Mouse (Mus musculus) forebrain, postnatal 0 days (tissue): Measurements from ENCODE around the gene Foxf1. TPM values are rescaled to one million over a fixed set of nuclear protein-coding genes. Genes with fewer than 3 reads are reported as not detected.

Source experiments
- ATAC-seq: fragments of 200-750 bp; cut with Nextera tagmentation; 2 replicates; pipeline ENCODE4 v1.8.0; 2017; ENCODE audit warnings: mild to moderate bottlenecking, moderate library complexity
- DNase-seq: peaks from one replicate; pipeline ENCODE4 v3.0.0-alpha.2; 2015
- H3K27ac ChIP-seq: fragments of 300-500 bp; sonication (generic); 2 replicates; pipeline ENCODE4 v1.5.1; 2014; ENCODE audit warnings: low read depth, mild to moderate bottlenecking, antibody characterized with exemption, low read length, moderate library complexity, mixed read lengths
- H3K27me3 ChIP-seq: fragments of 300-500 bp; sonication (generic); 2 replicates; pipeline ENCODE4 v1.6.1; 2014; ENCODE audit warnings: mild to moderate bottlenecking, low read length, mixed read lengths; ENCODE audit not compliant: insufficient read depth
- H3K36me3 ChIP-seq: fragments of 300-500 bp; sonication (generic); 2 replicates; pipeline ENCODE4 v1.6.1; 2014; ENCODE audit warnings: mild to moderate bottlenecking, moderate library complexity; ENCODE audit not compliant: insufficient read depth
- H3K4me1 ChIP-seq: fragments of 300-500 bp; sonication (generic); 2 replicates; pipeline ENCODE4 v1.6.1; 2014; ENCODE audit warnings: antibody characterized with exemption; ENCODE audit not compliant: insufficient read depth
- H3K4me2 ChIP-seq: fragments of 300-500 bp; sonication (generic); 2 replicates; pipeline ENCODE4 v1.6.1; 2014; ENCODE audit warnings: low read depth, mild to moderate bottlenecking, moderate library complexity
- H3K4me3 ChIP-seq: fragments of 300-500 bp; sonication (generic); 2 replicates; pipeline ENCODE4 v1.5.1; 2014; ENCODE audit warnings: low read depth, low read length, mixed read lengths
- H3K9ac ChIP-seq: fragments of 300-500 bp; sonication (generic); 2 replicates; pipeline ENCODE4 v1.6.1; 2014; ENCODE audit warnings: mild to moderate bottlenecking
- H3K9me3 ChIP-seq: fragments of 300-500 bp; sonication (generic); 2 replicates; pipeline ENCODE4 v1.6.1; 2016; ENCODE audit warnings: low read length
- CTCF ChIP-seq: sonication (generic); IDR thresholded peaks from 2 replicates; pipeline ENCODE4 v1.5.1; 2016; ENCODE audit warnings: antibody characterized with exemption, control low read depth, low read depth
- WGBS: fragments of 180-500 bp; shearing (Covaris S2); extraction: QIAGEN DNeasy Blood & Tissue Kit; methylation state at CpG from one replicate; pipeline ENCODE4 v1.1.7; 2014; 5-methylcytosine and 5-hydroxymethylcytosine counted together
- polyA plus RNA-seq: library from polyadenylated mRNA; unstranded; fragments of >200 nt; fragmentation: Nextera tagmentation; extraction: Ambion mirVana; gene quantifications from 2 replicates; pipeline ENCODE4 v1.2.1, GENCODE M21; 2015
- total RNA-seq: library from RNA; depleted of rRNA; stranded (reverse); fragments of >200 nt; gene quantifications from 2 replicates; pipeline ENCODE4 v1.2.3, GENCODE M21; 2014

The Foxf1 gene
- total and polyA plus RNA-seq, 2 experiments from 2014 or later: 1.4 to 2.3 TPM

DNA sequence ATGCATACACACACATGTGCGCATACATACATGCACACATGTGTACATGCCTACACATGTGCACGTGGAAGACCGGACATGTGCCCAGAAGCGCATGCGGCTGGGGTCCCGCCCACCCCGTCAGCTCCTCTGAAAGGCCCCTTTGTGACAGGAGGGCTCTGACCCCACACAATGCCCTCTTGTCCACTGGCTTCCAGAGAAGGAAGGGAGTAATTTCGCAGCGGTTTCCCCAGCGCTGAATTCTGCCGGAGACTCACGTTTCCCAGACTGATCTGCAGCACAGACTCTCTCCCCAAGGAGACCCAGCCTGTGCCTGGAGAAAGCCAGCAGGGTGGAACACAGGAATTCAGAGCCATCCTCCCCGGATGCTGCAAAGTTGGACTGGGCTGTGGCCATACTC, 20.5 kb upstream of the Foxf1 start:
- DNase-seq (no peak), ATAC-seq (no peak)
- no peak overlapping the region for H3K4me3 ChIP-seq
- no peaks in the 10 kb centered on the region for H3K36me3 ChIP-seq
- TF ChIP-seq CTCF: no peak
- WGBS: 23% methylated on average over 13 of the region's 13 CpGs
- H3K4me1 ChIP-seq: peaks cover 4% of the 10 kb centered on the region; the same call in 1 of the 2 replicates
- H3K27me3 ChIP-seq: no peaks in the 10 kb centered on the region
- no peaks in the 10 kb centered on the region for H3K9me3 ChIP-seq
- H3K4me2 ChIP-seq: no peak overlapping the region
- H3K27ac ChIP-seq: no peak overlapping the region
- H3K9ac ChIP-seq: no peak overlapping the region

DNA sequence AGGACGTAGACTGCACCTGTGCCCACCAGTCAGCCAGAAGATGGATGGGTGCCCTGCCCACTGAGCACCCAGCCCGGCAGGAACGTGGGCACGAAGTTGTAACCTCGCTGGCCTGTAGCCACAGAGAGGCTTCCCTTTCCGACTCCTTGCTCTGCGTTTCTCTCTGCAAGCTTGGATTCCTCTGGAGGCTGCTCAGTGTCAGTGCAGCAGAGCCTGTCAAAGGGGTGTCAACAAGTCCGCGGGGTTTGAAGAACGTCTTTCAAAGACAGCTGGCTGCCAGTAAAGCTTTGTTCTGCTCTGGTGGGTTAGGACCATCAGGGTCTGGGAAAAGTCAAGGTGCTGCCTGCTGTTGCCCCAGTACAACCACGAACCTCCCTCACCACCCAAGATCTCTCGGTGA, 12.7 kb upstream of the Foxf1 start:
- ATAC-seq (peak; percentile 50; the same call in 1 of the 2 replicates), DNase-seq (no peak)
- H3K9me3 ChIP-seq: no peaks in the 10 kb centered on the region; the same call in 1 of the 2 replicates
- peaks cover 69% of the 10 kb centered on the region for H3K27me3 ChIP-seq
- H3K27ac ChIP-seq: no peak overlapping the region
- no peak overlapping the region for H3K4me2 ChIP-seq
- H3K4me1 ChIP-seq: no peaks in the 10 kb centered on the region
- no peak overlapping the region for H3K9ac ChIP-seq
- H3K4me3 ChIP-seq: no peak overlapping the region
- 3% methylated on average over 12 of the region's 12 CpGs for WGBS
- H3K36me3 ChIP-seq: no peaks in the 10 kb centered on the region
- TF ChIP-seq CTCF: peak; percentile 67

DNA sequence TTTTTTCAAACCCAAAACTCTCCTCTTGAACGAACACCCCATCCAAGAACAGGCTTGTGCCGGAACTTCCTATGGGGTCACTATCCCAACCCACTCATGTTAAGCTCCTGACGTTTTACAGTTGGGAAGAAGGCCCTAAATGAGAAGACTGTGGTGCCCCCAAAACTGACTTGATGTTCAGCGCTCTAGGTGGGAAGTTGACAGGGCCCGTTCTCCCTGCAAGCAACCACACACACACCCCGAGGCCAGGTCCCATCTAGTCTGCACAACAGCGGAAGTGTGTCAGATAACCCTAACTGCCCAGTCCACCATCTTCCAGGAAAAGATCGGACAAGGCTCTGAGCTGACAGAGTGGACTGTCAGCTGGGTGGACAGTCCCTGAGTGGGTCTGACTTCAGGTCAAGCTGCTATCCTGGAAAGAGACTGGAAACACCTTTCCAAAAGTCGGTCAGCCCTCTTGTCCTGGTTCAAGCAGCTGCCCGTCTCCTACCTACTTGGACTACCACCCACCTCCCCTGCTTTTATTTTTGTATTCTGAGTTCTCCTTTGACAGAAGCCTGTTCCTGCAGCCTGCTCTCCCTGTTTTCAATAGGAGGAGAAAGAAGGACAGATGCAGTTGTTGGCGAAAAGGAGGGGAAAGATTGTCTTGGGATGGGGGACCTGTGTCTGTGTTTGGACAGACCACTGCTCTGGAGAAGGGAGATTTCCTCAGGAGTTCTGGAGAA, 11.6 kb upstream of the Foxf1 start:
- Histone ChIP-seq H3K4me2 (no peak overlapping the region), H3K4me1 (no peaks in the 10 kb centered on the region), H3K9me3 (no peaks in the 10 kb centered on the region; the same call in 1 of the 2 replicates), H3K4me3 (no peak overlapping the region), H3K27me3 (peaks cover 80% of the 10 kb centered on the region), H3K9ac (no peak overlapping the region), H3K36me3 (no peaks in the 10 kb centered on the region), H3K27ac (no peak overlapping the region)
- DNase-seq (peak; percentile 1), ATAC-seq (no peak)
- WGBS: 14% methylated on average over 11 of the region's 11 CpGs
- no peak for TF ChIP-seq CTCF

DNA sequence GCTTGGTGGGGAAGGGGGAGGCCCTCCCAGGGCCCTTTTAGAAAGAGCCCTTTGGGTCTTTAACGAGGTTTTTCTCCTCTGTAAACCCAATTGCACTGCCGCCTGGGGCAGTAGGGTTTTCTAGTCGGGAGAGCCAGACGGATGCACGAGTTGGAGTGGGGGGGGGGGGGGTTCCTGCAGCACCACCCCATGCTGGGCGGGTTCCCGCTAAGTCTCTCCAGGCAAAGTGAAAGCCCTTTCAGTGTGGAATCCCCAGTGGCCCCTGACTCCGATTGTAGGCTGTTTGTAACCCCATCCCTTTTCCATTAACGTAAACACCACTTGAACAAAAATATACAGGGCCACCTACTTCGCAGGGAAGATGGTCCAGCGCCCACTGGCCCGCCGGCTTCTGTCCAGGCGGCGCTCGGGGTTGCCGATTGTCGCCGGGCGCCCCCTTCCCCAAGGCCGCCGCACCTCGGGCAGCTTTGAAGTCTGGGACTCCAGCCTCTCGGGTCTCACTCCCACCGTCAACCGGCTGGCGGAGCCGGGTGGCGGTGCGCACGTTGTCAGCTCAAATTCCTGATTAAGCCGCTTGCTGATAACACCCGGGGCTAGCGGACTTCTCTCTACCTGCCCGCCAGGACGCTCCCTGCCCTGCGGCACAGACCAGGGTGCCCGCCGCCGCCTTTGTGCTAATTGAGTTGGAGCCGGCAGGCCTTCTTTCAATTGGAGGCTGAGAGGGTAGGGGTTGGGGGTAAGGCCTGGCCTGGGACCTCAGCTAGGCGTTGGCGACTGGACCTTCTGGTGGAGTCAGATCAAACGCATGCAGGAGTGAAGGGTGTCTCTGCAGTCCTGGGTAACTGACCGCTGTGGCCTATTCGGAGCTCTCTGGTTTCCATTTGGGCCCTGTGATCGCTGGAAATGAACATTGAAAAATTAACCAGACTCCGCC, 10.7 kb upstream of the Foxf1 start:
- TF ChIP-seq CTCF: no peak
- no peak for DNase-seq
- no peak overlapping the region for H3K27ac ChIP-seq
- no peaks in the 10 kb centered on the region for H3K4me1 ChIP-seq
- no peak for ATAC-seq
- H3K9ac ChIP-seq: no peak overlapping the region
- 1% methylated on average over 48 of the region's 48 CpGs for WGBS
- H3K9me3 ChIP-seq: no peaks in the 10 kb centered on the region; the same call in 1 of the 2 replicates
- no peaks in the 10 kb centered on the region for H3K36me3 ChIP-seq
- H3K4me3 ChIP-seq: no peak overlapping the region
- peaks cover 89% of the 10 kb centered on the region for H3K27me3 ChIP-seq
- 0 out of 2 replicates have a peak overlapping the region, but pooled peaks have one; percentile 19 for H3K4me2 ChIP-seq

DNA sequence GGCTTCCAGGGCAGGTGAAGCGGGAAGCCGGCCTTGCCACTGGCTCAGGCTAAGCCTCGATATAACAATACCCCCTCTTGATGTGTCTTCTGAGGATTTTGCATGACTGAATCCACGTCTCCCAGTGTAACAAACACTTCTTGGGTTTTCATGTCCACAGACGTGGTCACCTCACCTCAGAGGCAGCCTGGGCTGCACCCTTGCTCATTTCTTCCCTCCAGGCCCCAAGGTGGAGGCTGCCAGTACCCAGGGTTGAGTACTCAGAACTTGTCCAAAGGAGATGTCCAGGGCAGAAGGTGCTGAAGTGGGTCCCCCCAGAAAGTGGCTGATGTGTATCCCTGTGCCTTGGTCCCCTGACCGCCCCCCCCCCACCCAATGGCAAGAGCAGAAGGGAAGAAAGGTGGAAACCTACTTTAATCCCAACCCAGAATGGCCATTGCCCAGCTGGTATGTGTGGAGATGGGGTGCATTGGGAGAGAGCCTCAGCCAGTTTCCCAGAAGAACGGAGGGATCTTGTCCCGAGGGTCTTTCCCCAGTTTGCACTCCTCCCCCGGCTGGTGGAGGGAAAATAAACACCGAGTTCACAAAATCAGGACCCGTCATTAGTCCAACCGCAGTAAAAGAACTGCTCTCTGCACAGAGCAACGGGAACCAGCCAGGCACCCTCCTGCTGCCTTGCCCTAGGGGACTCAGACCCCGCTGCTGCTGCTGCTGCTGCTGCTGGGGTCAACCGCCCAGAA, 9.9 kb upstream of the Foxf1 start:
- WGBS: 3% methylated on average over 15 of the region's 15 CpGs
- DNase-seq: no peak
- Histone ChIP-seq H3K9ac (no peak overlapping the region), H3K4me2 (no peak overlapping the region), H3K27me3 (peaks cover 90% of the 10 kb centered on the region), H3K4me3 (no peak overlapping the region), H3K27ac (no peak overlapping the region), H3K36me3 (no peaks in the 10 kb centered on the region), H3K9me3 (no peaks in the 10 kb centered on the region; the same call in 1 of the 2 replicates), H3K4me1 (no peaks in the 10 kb centered on the region)
- no peak for TF ChIP-seq CTCF
- no peak for ATAC-seq

DNA sequence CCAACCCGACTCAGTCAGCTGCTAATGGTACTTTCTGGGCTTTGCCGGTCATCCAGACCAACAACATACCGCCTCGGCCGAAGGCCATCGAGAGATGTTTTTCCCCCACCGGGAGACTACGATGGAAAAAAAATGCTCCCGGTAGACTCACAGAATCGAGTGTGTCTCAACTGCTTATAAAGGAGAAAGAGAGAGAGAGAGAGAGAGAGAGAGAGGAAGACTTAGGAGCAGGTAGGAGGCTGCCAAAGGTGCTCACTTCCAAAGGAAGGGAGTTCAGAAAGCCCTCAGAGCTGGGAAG, 9.4 kb upstream of the Foxf1 start:
- peaks cover 93% of the 10 kb centered on the region for H3K27me3 ChIP-seq
- no peak overlapping the region for H3K4me2 ChIP-seq
- no peaks in the 10 kb centered on the region for H3K36me3 ChIP-seq
- DNase-seq: no peak
- WGBS: 2% methylated on average over 10 of the region's 10 CpGs
- no peak for ATAC-seq
- H3K9me3 ChIP-seq: no peaks in the 10 kb centered on the region; the same call in 1 of the 2 replicates
- no peak overlapping the region for H3K4me3 ChIP-seq
- no peak overlapping the region for H3K9ac ChIP-seq
- no peak overlapping the region for H3K27ac ChIP-seq
- H3K4me1 ChIP-seq: no peaks in the 10 kb centered on the region
- TF ChIP-seq CTCF: no peak
